Mouse (Mus musculus) embryonic facial prominence, embryonic 11.5 days (tissue): ENCODE measurements around the gene Armc3. TPM values are rescaled to one million over a fixed set of nuclear protein-coding genes. Genes with fewer than 3 reads are reported as not detected.

Experiments used
- ATAC-seq: fragments of 200-750 bp; cut with Nextera tagmentation; replicated peaks from 2 replicates; pipeline ENCODE4 v1.8.0; 2017; ENCODE audit warnings: low read depth; ENCODE audit not compliant: insufficient number of reproducible peaks, low FRiP score, low TSS enrichment
- DNase-seq: peaks from one replicate; pipeline ENCODE4 v3.0.0-alpha.2; 2015; ENCODE audit warnings: low spot score
- H3K27ac ChIP-seq: fragments of 300-500 bp; sonication (generic); replicated peaks from 2 replicates; pipeline ENCODE4 v1.5.1; 2014; ENCODE audit warnings: mild to moderate bottlenecking, low read depth, low read length, control low read depth
- H3K27me3 ChIP-seq: fragments of 300-500 bp; sonication (generic); 2 replicates; pipeline ENCODE4 v1.6.1; 2014; ENCODE audit warnings: mild to moderate bottlenecking, low read length, moderate library complexity, mixed read lengths; ENCODE audit not compliant: control insufficient read depth, insufficient read depth
- H3K36me3 ChIP-seq: fragments of 300-500 bp; sonication (generic); replicated peaks from 2 replicates; pipeline ENCODE4 v1.6.1; 2014; ENCODE audit warnings: low read depth, mild to moderate bottlenecking, low read length, moderate library complexity, mixed read lengths; ENCODE audit not compliant: control insufficient read depth, insufficient read depth
- H3K4me1 ChIP-seq: fragments of 300-500 bp; sonication (generic); 2 replicates; pipeline ENCODE4 v1.6.1; 2014; ENCODE audit warnings: low read length, mixed read lengths; ENCODE audit not compliant: control insufficient read depth, insufficient read depth
- H3K4me2 ChIP-seq: fragments of 300-500 bp; sonication (generic); 2 replicates; pipeline ENCODE4 v1.6.1; 2014; ENCODE audit warnings: low read depth, mild to moderate bottlenecking, control low read depth, low read length, moderate library complexity
- H3K4me3 ChIP-seq: fragments of 300-500 bp; sonication (generic); 2 replicates; pipeline ENCODE4 v1.5.1; 2014; ENCODE audit warnings: low read depth, low read length, control low read depth
- H3K9ac ChIP-seq: fragments of 300-500 bp; sonication (generic); replicated peaks from 2 replicates; pipeline ENCODE4 v1.6.1; 2014; ENCODE audit warnings: mild to moderate bottlenecking, control low read depth, low read length
- H3K9me3 ChIP-seq: fragments of 300-500 bp; sonication (generic); replicated peaks from 2 replicates; pipeline ENCODE4 v1.6.1; 2016; ENCODE audit warnings: mild to moderate bottlenecking, low read length, inconsistent platforms, mixed read lengths; ENCODE audit not compliant: control insufficient read depth
- WGBS: fragments of 180-500 bp; shearing (Covaris S2); extraction: QIAGEN DNeasy Blood & Tissue Kit; methylation state at CpG from one replicate; pipeline ENCODE4 v1.1.7; 2014; 5-methylcytosine and 5-hydroxymethylcytosine counted together
- polyA plus RNA-seq: library from polyadenylated mRNA; unstranded; fragments of >200 nt; fragmentation: Nextera tagmentation; extraction: Ambion mirVana; gene quantifications from 2 replicates; pipeline ENCODE4 v1.2.1, GENCODE M21; 2014

Gene Armc3
- polyA plus RNA-seq = 0.17 TPM in 2 replicates

- Histone ChIP-seq H3K27ac (no peak within 1 kb of the TSS), H3K4me1 (no peaks in the 10 kb centered on the region; the same call in 1 of the 2 replicates), H3K9me3 (no peaks in the 10 kb centered on the region), H3K4me2 (peak within 1 kb of the TSS; percentile 73), H3K9ac (peak within 1 kb of the TSS; percentile 72), H3K36me3 (no peaks in the 10 kb centered on the region), H3K4me3 (peak within 1 kb of the TSS; percentile 38), H3K27me3 (no peaks in the 10 kb centered on the region)
- DNase-seq = peak; percentile 93
- WGBS = 16% methylated on average over 24 of the region's 24 CpGs
- ATAC-seq = peak; percentile 98
These were observed at the start of gene Armc3 for GRCm38 (mm10) chr2:19198452-19199365. Gene Armc3 (plus strand): TSS chr2:19199302.

- no peak for DNase-seq
- Histone ChIP-seq H3K36me3 (no peaks in the 10 kb centered on the region), H3K9me3 (no peaks in the 10 kb centered on the region), H3K9ac (no peak overlapping the region), H3K4me3 (no peak overlapping the region), H3K27me3 (no peaks in the 10 kb centered on the region), H3K4me1 (no peaks in the 10 kb centered on the region), H3K27ac (no peak overlapping the region), H3K4me2 (no peak overlapping the region)
- no peak for ATAC-seq
- 92% methylated on average over 1 of the region's 1 CpGs for WGBS
These were observed 46.4 kb upstream of the Armc3 start for GRCm38 (mm10) chr2:19152687-19153086.

- Histone ChIP-seq H3K27ac (no peak overlapping the region), H3K9ac (no peak overlapping the region), H3K4me1 (no peaks in the 10 kb centered on the region), H3K4me2 (no peak overlapping the region), H3K9me3 (no peaks in the 10 kb centered on the region), H3K4me3 (no peak overlapping the region), H3K36me3 (no peaks in the 10 kb centered on the region), H3K27me3 (no peaks in the 10 kb centered on the region)
- no peak for ATAC-seq
- 66% methylated on average over 4 of the region's 4 CpGs for WGBS
- peak; percentile 23 for DNase-seq
These were observed 42.9 kb upstream of the Armc3 start for GRCm38 (mm10) chr2:19156176-19156575.

- H3K4me2 ChIP-seq = no peak overlapping the region
- DNase-seq (no peak), ATAC-seq (no peak)
- no peak overlapping the region for H3K27ac ChIP-seq
- no peak overlapping the region for H3K4me3 ChIP-seq
- H3K36me3 ChIP-seq = no peaks in the 10 kb centered on the region
- 74% methylated on average over 5 of the region's 5 CpGs for WGBS
- H3K9ac ChIP-seq = no peak overlapping the region
- no peaks in the 10 kb centered on the region for H3K4me1 ChIP-seq
- no peaks in the 10 kb centered on the region for H3K9me3 ChIP-seq
- H3K27me3 ChIP-seq = no peaks in the 10 kb centered on the region
These were observed 39.6 kb upstream of the Armc3 start for GRCm38 (mm10) chr2:19159539-19159938.

GRCm38 (mm10) chr2:19160368-19161114 lies 38.6 kb upstream of the Armc3 start:
- Histone ChIP-seq H3K27ac (no peak overlapping the region), H3K9me3 (no peaks in the 10 kb centered on the region), H3K36me3 (no peaks in the 10 kb centered on the region), H3K4me1 (no peaks in the 10 kb centered on the region), H3K4me3 (no peak overlapping the region), H3K9ac (no peak overlapping the region), H3K4me2 (no peak overlapping the region), H3K27me3 (no peaks in the 10 kb centered on the region)
- ATAC-seq (no peak; the same call in 1 of the 2 replicates), DNase-seq (no peak)
- 15% methylated on average over 8 of the region's 8 CpGs for WGBS

GRCm38 (mm10) chr2:19164234-19164633 lies 34.9 kb upstream of the Armc3 start:
- H3K36me3 ChIP-seq = no peaks in the 10 kb centered on the region
- no peak overlapping the region for H3K4me3 ChIP-seq
- no peaks in the 10 kb centered on the region for H3K9me3 ChIP-seq
- ATAC-seq (no peak), DNase-seq (no peak)
- H3K27me3 ChIP-seq = no peaks in the 10 kb centered on the region
- no peak overlapping the region for H3K9ac ChIP-seq
- H3K4me1 ChIP-seq = no peaks in the 10 kb centered on the region
- WGBS = 92% methylated on average over 1 of the region's 1 CpGs
- H3K4me2 ChIP-seq = no peak overlapping the region
- no peak overlapping the region for H3K27ac ChIP-seq

GRCm38 (mm10) chr2:19176827-19177236 lies 22.3 kb upstream of the Armc3 start:
- no peaks in the 10 kb centered on the region for H3K4me1 ChIP-seq
- H3K27me3 ChIP-seq = no peaks in the 10 kb centered on the region
- DNase-seq = no peak
- no peak overlapping the region for H3K9ac ChIP-seq
- H3K27ac ChIP-seq = no peak overlapping the region
- 35% methylated on average over 1 of the region's 1 CpGs for WGBS
- no peak overlapping the region for H3K4me2 ChIP-seq
- H3K36me3 ChIP-seq = no peaks in the 10 kb centered on the region
- no peaks in the 10 kb centered on the region for H3K9me3 ChIP-seq
- no peak for ATAC-seq
- H3K4me3 ChIP-seq = no peak overlapping the region
